Mouse (Mus musculus) spleen, postnatal 36 days (tissue): ENCODE measurements at regions not wholly inside any gene's neighbourhood (a gene's known extent, or its start where the extent isn't known, plus 50 kb on each side); places are given as distances from the start of the nearest gene placed in this dataset.
A peak's percentile ranks its signal among the peaks of the same experiment; 100 is the strongest.

Source experiments
- DNase-seq, 2 experiments: peaks; one replicate each; pipeline ENCODE4 v3.0.0; 2022; ENCODE audit warnings: low spot score in 2 of 2, mixed read lengths in 1 of 2

DNA sequence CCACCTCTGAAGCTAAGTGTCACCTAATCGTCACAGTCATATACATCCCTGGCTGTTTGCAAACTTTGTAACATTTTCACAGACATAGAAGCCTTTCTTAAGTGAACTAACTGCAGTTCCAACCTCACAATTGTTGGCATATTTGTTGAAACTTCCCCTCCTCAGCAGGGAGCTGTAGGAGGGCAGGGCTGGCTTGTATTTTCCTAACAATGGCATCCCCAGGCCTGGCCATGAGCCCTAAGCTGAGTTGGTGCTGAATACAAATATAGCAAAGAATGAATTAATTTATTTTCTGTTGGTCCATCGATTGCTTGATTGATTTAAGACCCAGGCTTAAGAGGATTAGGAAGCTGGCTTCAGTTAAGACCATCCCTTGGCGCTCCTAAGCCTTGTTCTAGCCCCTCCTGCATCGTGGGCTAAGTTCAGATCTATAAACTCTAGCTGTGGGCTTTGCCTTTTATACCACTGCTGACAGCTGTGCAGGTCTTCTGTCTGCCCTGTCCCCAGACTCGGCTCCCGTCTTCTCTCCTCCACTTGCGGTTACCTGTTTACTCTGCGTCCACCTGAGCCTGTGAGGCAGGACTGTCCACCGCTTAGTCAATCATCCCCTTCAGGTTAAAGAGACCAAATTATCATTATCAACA lies 269.8 kb downstream of the Hlx start:
- no peak for DNase-seq

DNA sequence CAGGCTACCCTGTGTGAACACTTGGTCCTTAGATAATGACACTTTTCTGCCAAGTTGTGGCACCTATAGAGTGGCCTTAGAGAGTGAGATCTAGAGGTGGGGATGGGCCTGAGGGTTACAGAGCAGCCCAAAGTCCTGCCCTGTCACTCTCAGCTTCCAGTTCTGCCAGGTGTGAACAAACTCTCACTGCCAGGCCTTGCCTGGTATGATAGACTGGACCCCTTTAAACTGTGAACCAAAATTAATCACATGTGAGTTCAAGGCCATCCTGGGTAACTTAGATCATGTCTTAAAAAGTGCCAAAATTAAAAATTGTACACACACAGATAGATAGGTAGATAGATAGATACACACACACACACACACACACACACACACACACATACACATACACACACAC lies 271.0 kb downstream of the Hlx start:
- DNase-seq: no peak

DNA sequence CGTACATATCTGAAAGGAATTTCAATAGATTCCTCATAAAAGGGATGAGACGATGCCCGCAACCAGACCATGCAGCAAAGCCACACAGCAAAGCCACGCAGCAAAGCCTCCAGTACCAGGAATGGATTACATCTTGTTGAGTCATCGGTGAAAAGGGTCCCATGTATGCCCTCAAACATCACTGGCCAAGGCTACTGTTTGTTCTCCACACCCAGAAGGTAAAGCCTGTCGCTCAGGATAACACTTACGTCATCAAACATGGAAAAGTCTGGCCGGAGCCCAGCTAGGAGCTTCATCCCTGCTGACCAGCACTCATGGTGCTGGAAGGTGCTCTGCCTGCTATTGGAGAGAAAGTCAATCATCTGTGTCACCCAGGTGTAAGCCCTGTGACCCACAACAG lies 275.7 kb downstream of the Hlx start:
- no peak for DNase-seq

DNA sequence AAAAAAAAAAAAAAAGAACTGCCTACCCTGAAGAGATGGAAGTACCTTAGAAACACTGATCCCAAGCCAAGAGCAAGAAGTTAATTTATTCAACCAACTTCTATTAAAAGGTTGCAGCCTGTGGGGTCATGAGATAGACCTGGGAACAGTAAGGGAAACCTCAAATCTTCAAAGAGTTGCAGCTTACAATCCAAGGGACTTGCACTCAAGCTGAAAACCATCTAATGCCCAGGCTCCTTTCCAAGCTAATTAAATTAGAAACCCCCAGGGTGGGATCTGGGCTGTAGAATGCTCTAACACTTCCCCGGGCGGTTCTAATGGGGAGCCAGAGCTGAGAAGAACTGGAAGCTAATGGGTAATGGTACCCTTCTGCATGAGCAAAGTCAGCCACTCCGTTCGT lies 278.0 kb downstream of the Hlx start:
- no peak for DNase-seq

DNA sequence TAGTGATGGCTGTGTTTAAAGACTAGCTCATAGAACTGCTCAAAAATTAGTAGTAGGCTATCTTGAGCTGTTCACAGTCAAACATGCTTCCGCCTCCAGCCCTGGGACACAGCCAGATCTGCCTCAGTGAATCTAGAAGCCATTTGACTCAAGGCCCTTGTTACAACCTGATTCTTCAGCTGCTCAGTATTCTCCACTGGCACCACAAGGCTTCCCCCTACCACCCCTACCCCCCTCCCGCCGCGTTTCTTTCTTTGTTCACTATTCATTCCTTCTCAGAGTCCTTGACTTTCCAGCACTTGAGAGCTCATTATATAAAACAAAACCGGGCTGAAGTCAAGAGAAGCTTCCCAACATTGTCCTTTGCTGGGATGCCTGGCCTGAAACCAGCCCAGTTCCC lies 278.7 kb downstream of the Hlx start:
- no peak for DNase-seq

DNA sequence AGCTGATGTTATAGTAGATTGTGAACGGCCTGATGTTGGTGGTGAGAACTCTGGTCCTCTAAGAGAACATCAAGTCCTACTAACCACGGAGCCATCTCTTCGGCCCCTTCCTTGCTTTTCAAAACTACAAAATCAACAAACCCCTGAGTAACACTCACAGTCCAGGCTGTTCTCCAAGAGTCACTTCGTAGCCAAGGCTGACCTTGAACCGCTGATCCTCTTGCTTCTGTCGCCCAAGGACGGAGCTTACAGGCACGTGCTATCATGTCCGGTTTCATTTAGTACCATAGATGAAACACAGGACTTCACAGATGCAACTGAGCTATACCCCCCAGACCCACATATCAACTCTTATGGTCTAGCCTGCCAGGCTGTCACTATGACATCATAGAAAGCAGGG lies 279.4 kb downstream of the Hlx start:
- no peak for DNase-seq

DNA sequence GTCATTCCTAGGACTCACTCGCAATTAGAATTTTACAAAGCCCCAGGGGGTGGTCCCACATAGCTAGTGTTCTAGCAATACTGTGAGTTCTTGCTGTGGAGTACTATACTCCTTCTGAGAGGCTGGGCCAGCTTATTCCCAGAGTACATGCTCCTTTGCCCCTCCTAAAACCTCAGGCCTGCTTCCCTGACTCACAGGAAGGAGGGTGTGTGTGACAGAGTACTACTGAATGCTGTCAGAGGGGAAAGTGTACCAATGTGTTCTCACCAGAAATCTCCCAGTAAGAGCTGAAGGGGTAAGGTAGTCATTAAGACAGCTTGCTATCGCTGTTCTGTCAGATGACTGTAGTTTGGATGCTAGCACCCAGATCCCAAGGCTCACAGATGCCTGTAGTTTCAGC lies 280.7 kb downstream of the Hlx start:
- no peak for DNase-seq

DNA sequence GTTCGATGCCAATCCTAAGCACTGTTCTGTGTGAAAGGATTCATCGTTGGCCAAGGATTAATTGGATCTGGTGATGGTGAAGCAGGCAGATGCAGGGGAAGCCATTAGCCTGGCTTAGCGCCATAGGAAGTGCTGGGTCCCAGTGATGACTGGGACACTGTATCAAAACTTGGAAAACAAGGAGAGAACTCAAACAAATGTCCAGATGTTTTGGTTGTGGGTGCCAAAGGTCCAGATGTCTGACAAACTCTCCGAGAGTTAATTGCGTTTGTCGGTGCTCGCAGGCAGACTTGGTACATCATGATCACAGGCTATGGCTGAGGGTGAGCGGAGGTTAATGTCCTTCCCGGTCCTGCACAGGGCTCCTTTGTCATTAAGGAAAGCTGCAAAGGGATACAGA lies 283.4 kb downstream of the Hlx start:
- DNase-seq: no peak

DNA sequence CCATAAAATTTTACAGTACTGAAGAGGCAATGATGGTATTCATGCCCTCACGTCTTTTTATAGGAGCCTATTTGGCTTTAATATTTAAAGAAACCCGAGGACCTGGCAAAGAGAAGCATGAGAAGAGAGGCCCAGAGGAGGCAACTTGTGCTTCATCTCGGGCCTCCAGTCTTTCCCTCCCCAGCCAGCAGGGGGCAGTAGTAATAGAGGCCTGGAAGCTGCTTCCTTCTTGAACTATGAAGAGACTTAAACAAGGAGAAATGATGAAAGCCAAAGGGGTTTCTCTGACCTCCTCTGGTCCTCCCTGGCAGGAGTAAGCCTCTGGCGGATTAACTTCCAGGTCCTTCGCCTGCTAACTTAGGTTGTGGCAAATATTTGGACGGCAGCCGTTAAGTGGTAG lies 284.5 kb downstream of the Hlx start:
- peak; percentile 56 to 69 for DNase-seq

DNA sequence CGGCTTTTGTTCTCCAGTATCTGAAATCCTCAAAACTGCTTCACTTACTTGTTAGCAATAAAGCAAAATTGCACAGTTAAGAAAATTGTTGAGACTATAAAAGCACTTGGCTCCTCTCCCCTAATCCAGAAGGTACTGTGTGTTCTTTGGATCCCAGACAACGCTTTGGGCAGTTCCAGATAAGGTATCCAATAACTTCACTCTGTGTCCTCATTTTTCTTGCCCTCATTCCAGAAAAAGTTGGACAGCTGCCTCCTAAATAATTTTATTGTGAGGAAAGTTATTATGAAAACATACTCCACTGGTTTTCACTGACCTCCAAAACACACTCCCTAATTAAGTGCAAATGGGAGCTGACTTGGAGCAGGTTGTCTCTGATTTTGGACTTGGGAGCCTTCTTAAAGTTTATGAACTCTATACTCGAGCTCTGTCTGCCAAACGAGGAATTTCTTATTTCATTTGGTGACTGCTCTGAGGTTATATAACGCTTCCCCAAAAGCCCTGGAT lies 285.2 kb downstream of the Hlx start:
- no peak for DNase-seq

DNA sequence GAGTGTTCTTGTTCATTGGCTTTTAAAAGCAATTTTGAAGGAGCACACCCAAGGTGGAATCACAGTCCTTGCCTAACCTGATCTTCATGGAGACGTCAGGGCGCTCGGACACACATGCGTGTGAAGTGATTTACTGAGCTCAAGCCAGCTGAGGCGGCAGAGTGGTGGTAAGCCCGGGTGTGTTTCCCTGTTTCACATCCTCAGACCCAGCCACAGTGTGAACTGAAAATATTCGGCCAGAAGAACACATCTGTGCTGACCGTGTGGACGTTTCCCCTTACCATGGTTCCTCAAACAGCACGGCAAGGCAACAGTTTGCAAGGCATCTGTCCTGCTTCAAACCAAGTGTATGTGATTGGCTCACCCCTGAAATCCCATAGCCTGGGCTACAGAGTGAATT lies 288.2 kb downstream of the Hlx start:
- DNase-seq: peak; percentile 73

DNA sequence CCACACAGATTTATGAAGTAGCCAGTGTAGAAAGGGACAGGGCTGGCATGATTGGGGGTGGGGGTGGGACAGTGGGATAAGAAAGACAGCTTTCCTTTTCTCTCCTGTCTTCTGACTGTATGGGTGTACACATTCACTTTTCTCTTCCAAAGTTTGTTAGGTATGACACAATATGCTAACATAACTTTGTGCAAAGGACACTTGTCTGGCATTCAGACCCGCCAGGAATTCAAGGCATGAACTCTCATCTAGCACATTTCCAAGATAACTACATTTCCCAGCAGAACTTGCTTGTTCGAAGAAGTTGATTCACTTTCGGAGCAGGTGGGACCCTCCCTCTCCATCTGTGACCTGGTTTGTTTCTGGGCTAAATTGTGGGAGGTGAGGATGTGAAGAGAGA lies 289.7 kb downstream of the Hlx start:
- DNase-seq: no peak

DNA sequence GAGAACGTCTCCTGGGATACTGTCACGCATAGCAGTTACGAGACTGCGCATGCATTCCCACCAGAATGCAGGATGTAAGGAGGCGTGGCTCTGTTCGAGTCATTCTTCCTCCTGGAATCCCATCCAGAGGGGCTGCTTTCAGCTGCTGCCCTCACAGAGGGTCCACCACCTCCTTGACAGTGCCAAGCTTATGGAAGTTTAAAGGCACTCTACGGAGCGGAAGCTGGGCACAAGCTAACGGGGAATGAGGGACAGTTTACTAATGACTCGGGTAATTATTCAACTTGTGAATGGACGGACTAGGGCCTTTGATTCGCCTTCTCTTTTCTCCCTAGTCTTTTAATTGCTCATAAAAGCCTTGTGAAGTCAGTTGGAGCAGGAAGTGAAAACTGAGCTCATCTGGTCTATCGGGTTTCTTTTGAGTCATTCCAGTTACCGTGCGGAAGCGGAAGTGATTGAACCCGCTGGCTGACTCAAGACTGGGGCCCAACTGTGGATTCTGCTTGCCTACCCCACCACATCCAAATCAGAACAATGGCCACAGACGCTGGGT lies 291.3 kb downstream of the Hlx start:
- DNase-seq: peak; percentile 54 to 63

DNA sequence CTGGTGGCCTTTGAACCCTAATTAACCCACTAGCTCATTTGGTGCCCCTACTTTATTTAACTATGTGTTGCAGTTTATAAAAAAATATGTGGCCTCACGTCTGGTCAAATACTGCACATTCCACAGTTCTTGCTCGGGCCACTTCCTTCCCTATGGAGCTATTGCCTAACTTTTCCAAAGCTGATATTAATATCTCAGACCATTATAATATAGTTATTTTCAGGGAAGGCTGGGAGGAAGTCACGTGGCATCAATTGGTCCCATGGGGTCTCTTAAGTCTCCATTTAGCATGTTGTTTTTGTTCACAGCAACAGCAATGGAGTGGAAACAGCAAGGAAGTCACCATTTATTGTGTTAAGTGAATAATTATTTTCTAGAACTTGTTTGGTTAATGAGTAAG lies 292.9 kb downstream of the Hlx start:
- peak in 1 of 2 experiments; percentile 15 for DNase-seq

DNA sequence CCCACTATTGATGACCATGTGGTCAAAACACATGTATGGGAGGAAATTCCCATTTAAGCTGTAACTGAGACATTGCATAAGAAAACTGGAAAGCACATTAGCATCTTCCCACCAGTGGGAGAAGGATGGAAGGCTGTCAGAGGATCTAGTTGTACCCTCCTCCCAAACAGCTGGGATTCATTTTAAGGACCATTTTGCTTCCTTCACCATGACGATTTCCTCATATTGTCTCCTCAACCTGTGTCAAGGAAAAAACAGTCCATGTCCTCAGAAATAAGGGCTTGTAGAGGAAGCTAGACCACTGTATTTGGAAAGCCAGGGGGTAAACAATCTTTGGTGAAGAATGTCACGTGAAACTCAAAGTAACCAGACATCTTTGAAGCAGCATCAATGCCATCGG lies 296.0 kb downstream of the Hlx start:
- no peak for DNase-seq

DNA sequence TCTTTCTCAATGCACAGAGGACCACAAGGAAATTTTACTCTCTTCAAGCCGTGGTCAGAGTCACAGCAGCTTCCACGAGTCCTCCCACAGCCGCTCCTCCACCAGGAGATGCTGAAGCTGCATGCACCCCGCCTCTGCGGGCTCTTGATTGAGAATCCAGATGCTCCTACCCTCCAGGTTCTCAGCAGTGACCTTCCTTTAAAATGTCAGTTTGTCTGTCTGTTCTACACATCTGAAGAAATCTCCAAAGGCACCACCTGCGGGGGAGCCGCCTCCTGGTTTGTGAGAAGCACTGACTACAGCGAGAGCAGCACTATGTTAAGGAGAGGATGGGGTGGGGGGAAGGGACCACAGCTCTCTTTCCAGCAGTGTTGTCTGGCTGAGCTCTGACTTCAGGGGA lies 303.8 kb downstream of the Hlx start:
- DNase-seq: no peak

DNA sequence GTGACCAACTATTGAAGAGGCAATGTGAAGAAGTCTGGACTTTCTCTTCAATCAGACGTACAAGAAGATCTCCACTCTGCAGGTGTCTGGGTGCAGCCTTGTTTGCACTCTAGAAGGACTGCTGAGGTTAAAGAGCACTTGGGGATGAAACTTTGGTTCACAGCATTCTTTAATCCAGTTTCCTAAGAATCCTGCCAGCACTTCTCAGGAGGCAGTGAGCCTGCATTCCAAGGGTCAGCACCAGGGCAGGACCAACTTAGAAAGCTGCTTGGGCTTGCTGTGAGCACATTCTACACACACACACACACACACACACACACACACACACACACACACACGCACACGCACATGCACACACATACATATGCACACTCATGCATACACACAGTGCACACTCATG lies 304.4 kb downstream of the Hlx start:
- no peak for DNase-seq

DNA sequence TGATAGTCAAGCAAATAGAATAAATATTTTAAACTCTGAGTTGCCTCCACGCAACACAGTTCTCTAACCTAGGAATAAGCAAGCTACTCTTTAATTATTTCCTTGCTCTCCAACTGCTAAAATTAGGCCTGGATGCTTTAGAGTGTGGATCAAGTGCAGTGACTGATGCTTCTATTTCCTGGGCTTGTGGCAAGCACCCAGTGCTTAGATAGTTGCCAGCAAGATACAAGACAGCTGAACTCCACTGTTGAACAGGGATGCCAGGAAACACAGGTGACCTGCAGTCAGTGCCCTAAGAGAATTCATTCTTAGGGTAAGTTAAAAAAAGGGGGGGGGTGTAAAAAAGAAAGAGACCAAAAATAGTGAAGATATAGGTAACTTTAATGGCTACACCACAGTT lies 306.7 kb downstream of the Hlx start:
- DNase-seq: no peak

DNA sequence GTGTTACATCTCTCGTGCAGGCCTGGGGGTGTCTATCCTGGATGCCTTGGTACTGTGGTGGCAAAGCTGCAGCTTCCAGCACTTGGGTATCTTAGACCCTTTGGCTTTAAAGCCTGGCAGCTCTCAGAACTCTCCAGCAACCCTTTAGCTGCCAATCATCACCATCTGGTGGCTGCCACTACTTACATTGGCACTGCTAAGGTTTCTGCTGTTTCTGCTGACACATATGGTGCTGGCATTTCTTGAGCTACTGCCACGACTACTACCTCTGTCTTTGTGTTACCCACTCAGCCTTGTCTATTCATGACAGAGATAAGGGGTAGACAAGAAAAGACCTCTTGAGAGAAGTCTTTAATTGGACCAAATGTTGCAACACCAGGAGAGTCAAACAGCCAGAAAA lies 308.4 kb downstream of the Hlx start:
- no peak for DNase-seq

DNA sequence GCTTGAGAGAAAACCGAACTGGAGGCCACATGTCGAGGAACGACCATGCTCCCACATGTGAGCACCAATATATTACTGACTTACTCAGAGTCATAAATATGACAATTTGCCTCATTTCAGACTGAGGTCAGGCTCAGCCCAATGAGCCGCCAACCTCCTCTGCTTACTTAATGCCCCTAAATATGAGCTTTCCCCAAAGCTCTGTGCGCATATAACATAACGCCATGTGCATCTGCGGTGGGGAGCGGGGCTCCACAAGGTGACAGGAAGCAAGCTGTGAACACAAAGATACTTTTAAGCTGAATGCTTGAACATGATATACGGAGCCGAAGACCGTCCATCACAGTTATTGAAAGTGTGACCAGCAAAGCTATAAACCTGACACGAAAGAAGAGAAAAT lies 319.8 kb downstream of the Hlx start:
- no peak for DNase-seq

DNA sequence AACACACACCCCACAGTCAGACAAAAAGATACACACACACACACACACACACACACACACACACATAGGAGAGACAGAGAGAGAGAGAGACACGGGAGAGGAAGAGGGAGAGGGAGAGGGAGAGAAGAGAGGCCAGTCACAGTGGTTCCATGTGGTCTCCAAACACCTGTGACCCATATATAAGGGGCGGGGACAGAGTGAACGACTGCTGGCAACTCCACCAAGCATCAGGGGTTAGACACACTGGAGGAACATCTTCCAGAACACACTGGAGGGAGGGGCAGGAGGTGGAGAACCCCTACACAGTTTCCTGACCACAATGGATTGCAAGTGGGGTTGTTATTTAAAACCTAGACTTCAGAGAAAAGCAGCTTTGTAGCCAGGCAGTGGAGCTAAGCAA lies 321.4 kb downstream of the Hlx start:
- DNase-seq: no peak

DNA sequence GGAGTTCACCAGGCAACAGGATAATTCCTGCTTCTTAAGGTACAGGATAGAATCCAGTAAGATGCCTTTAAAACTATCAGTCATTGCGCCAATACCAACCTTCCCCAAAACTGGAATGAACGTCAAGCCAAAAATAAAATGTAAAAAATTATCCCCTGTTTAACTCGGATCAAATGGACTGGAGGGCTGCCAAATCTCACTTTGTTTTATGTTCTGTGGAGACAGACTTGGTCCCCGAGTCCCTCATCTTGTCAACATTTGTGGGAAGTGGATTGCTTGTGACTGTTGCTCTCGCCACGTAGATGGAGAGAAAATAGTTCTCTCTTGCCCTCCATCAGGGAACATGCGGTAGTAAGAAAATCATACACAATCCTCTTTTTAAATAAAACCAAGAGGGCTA lies 322.4 kb downstream of the Hlx start:
- DNase-seq: no peak

DNA sequence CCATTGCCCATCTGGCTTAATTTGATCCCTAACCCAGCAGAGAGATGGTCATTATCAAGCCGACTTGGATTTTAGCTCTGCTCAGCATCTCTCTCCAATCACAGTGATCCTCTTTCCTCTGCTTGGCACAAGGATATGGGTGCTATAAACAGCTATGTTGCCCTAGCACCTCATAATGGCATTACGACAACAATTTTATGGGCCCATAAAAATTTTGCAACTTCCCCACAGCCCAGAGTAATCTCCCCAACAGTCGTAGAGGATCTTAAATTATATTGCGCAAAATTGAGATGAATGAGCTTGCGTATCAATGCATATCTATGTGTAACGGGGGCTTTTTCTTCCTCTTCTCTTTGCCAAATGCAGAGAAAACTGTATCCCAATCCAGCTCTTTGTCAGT lies 329.4 kb downstream of the Hlx start:
- no peak for DNase-seq

DNA sequence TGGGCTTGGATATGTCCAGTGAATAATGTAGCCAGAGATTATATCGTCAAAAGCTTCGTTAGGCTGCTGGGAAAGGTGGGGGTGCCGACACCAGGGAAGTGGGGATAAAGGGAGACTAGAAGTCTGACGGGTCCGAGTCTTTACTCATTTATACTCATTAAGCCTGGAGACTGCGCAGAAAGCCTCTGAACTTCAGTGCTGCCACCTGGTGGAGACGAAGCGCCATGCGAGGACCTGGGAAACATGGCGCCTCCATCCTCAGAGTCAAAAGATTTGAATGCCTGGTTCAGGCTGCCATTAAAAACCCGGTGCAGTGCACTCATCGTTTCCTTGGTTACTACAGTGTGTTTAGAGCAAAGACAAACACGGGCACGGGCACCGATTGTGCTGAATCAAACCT lies 337.2 kb downstream of the Hlx start:
- peak; percentile 41 to 51 for DNase-seq
